Mouse (Mus musculus) T-helper 2 cell (primary cell): ENCODE measurements around the gene Xrcc3.

Source experiments
- in situ Hi-C: fragments of 300-600 bp; cut with MboI, MseI; formaldehyde crosslinking; loops from one replicate; pipeline ENCODE4 v1.15.1; 2025; ENCODE audit warnings: high pct_unique_total_duplicates

The Xrcc3 gene

DNA sequence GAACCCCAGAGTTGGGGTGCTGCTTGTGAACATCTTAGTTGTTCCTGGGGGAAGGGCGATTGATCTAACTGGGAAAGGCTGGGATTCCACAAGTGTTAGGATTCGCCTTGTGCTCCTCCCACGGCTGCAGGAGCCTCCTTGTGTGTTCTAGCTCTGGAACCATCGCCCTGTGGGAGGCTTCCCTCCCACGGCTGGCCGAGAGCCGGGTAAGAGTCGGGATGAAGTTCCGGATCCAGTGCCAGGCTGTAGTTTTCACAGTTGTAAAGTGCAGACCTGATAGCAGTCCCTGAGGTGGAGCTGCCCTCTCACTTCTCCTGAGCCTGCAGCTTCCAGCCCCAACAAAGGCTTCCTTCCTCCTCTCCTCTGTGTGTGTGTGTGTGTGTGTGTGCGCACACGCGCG, 2.9 kb upstream of the Xrcc3 start:
- in situ Hi-C loops: loop anchor here (25.0 kb wide), 1 partner anchor 1871 kb away; no protein-coding TSS in a partner anchor

DNA sequence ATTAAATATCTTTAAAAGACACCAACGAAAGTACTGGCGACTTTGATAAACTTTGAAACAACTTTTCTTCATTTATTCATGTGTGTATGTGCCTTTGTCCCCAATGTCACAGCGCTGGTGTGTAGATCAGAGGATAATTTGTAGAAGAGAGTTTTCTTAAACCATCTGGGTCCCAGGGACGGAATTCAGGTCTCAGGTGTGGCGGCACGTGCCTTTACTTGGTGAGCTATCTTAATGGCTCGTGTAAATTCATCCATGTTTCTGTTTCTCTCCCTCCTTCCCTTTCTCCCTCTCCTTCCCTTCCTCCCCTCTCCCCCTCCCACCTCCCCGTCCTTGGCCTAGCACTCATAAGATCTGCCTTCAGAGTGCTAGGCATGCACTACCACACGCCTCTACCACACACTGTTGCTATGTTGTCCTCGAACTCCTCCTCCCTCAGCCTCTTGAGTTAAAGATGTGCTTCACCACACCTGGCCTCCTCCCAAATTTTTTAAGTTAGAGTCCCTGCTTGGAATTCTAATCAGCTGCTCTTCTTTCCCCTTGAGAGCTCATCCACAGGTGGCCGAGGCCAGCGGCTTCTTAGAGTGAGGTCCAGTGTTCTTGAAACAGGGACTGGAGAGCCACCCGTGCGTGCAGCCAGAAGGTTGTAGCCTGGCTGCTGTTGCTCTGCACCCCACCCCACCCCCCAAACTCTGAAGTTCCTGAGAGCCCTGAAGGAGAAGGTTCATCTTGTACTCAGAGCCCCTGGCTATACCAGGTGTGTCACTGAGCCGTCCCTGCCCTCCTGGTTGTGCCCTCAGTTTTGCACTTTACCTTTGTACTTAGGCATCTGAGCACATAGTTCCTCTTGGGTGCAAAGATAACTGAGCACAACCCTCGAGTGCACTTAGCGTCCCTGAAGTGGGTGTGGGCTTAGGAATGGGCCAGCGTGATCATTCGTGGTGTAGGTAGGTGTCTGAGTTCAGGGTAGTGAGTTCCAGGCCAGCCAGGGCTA, 1.4 kb upstream of the Xrcc3 start:
- in situ Hi-C loops: loop anchor here (25.0 kb wide), 1 partner anchor 1872 kb away; no protein-coding TSS in a partner anchor

DNA sequence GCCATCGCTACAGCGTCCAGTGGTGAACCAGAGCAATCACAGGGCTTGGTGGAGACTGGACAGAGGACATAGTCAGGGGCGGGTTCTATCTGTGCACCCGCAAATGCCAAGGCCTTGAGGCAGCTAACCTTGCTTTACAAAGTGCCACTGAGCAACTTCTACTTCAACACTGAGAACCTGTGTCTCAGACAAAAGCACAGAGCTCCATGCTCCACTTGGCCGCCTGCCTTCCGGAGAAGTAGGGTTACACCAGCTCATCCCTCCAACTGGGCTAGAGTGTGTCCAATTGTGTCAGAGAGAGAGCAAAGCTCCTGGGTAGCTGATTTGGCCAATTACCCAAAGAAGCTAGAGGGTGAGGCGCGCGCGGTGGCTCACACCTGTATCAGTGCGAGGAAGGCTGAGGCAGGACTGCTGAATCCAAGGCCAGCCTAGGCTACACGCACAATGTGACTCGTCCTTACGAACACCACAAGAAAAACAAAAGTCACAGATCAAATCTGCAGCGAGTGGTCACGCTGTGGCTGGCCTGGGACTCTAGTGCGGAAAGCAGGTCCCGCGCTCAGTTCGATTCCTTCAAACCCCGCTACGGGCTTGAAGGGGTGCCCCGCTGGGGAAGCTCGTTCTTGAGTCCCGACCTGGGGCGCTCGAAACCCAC, 435 bp downstream of the Xrcc3 start:
- in situ Hi-C loops: loop anchor here (25.0 kb wide), 1 partner anchor 1874 kb away; no protein-coding TSS in a partner anchor

DNA sequence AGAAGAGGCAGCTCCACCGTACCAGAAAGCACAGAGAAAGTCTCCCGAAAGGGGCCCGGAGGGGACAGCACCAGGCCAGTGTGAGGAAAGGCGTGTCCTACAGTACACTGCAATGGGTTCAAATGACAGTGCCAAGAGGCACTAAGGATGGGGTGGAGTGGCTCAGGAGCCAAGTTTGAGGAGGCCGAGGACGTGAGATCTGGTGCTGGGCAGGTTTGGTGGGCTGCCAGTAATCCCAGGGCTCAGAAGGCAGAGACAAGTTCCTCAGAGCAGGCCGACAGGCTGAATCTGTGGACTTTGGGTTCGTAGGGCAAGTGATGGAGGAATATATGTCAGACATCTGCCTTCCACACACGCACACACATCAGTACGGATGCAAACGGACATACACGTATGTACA, 1.1 kb downstream of the Xrcc3 start:
- in situ Hi-C loops: loop anchor here (25.0 kb wide), 1 partner anchor 1875 kb away; no protein-coding TSS in a partner anchor

DNA sequence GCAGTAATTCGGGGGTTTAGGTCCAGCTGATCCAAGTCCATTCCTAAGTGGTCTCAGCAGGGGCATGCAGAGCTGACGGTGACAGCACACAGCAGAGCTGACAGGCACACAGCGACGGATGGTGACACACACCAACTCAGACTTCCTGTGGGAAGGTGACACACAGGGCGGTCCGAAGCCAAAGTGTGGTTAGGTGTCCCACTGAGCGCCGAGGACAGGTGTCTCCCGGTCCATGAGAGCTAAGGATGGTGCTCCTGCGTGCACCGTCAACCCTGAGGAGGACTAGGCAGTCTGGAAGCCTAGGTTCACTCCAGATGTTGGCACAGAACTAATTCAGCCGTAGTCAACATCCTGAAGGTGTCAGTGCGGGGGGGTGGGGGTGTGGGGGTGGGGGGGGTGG, 1.6 kb downstream of the Xrcc3 start:
- in situ Hi-C loops: loop anchor here (25.0 kb wide), 1 partner anchor 1875 kb away; no protein-coding TSS in a partner anchor

DNA sequence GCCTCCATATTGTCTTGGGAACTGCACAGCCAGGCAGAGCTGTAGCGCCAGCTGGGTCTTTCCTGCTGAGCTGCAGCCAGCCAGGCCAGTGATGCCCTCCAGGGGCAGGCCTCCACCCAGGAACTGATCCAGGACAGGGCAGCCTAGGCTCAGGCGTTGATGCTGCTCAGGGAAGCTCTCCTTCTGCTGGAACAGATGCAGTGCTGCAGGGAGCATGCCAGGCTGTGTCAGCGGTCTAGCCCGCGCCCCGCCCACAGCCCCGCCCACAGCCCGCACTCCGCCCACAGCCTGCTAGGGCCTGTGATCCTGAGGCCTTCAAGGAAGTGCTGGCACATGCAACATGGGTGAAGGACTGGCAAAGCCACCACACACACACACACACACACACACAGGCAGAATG, 3.9 kb downstream of the Xrcc3 start:
- in situ Hi-C loops: loop anchor here (25.0 kb wide), 1 partner anchor 1878 kb away; no protein-coding TSS in a partner anchor

DNA sequence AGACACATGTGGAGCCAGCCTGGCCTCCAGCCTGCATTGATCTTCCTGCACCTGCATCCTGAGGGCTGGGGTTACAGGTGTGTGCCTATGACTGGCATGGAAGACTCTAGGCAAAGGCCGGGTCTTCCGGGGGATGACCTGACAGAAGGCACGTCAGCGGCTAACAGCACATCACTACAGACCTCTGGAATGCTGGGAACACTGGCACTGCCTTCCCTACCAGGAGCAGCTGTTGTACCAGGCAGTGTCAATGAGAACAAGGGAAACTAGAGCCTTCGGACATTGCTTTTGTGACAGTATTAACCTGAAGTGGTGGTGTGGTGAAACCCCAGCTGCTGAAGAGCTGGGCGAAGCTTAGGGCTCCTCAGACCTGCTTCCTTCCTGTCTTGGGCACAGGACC, 4.9 kb downstream of the Xrcc3 start:
- in situ Hi-C loops: loop anchor here (25.0 kb wide), 1 partner anchor 1879 kb away; no protein-coding TSS in a partner anchor

DNA sequence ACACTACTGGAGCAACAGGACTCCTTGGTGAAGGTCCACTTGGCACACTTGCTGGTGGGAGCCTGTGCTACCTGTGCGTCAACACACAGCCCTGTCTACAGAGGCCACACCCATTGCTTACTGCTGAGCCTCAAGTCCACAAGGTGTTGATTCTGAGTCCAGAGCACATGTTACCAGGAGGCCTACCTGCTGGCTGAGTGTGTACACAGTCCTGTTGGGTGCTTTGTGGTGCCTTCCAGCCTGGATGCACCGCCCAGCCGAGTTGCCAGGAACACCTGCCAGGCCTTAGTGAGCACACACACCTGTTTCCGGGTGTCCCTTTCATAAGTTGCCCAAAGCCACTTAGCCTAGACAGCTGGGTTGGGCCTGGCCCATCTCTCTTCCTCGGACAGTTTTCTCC, 10.1 kb downstream of the Xrcc3 start:
- in situ Hi-C loops: loop anchor here (25.0 kb wide), 1 partner anchor 1884 kb away; no protein-coding TSS in a partner anchor

DNA sequence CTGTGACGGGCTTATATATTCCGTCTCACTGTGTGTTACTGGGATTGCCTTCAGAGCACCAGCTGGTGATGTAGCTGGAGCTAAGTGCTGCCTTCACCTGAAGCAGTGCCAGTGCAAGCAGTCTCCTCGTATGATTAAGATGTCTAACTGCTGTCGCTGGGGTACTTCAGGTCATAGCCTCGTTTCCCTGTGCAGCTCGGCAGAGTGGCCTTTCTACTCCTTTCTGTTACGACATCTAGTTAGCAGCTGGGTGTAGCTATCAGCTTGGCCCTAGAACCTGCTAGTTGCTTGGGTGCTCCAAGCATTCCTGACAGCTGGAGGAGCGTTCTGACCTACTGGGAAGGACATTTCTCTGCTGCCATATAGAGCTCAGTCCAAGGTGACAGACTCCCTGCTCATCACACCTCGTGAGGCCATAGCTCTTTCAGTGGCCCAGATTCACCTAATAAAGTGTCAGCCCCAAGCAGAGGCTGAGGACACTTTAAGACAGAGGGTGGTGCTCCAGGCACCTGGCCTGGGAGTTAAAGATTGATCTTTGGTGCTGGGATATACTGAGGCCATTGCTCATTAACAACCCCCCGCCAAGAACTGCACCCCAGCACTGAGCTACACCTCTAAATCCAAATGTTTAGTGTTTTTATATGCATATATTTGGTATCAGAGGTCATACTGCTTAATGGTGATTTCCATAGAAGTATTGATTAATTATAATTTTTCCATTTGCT, 13.1 kb downstream of the Xrcc3 start:
- in situ Hi-C loops: loop anchor here (25.0 kb wide), 1 partner anchor 1887 kb away; no protein-coding TSS in a partner anchor

DNA sequence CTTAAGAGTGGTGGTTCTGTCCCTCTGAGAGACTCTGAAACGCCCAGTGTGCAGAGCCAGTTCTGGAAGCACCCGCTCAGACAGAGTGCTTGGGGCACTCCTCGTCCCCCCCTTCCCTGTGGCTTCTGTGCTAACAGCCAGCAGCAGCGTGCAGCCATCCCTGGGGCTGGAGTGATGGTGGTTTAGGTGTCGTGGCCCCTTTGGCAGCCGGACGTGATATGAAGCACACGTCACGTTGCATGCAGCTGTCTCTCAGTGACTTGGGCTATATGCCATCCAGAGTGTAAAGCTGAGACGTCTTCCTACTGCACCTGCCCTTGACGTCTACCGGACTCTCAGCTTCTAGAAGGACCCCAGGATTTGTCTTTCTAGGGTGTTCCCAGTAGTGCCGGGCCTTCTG, 15.2 kb downstream of the Xrcc3 start:
- in situ Hi-C loops: no loop called here

DNA sequence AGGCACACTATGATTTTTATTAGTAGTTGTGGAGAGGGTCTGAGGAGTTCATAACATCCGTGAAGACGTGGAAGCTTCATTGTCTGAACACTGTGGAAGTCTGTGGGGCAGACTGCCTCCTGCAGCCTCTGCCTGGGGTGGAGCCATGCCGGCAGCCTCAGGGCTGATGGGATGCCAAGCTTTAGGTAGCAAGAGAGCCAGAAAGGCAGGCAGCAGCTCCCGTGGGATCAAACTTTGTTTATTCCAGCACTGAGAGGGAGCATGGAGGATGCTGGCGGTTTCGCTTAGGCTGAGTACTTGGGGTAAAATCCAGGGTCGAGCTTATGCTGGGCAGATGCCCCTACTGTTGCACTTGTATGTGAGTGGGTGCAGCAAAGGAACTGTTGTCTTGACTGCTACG, 16.4 kb downstream of the Xrcc3 start:
- in situ Hi-C loops: no loop called here

DNA sequence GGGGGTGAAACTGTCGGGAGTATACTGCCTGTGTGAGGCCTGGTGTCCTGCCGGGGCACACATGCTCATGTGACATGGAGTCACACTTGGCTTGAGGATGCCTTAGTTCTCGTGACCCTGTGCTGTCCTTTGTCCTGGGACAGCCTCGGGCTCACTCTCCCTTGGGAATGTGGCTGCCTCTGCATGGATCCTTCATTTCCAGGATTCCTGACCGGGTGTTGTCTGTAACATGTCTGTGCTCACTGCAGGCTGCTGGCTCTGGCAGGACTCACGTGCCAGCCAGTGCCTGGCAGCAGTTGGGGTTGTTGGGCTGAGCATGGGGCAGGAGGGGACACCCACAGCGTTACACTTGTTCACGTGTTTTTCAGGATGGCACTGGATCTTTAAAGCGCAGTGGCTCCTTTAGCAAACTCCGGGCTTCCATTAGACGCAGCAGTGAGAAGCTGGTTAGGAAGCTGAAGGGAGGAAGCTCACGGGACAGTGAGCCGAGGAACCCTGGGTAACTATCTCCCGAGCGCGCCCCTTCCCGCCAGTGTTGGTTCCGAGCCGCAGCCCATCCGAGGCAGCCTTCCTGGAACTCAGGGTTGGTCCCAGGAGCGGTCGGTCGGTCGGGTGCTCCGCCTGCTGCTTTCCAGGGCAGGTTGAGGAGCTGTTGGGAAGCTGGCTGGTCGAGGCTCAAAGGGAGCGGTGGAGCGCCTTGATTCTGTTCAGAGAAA, 18.3 kb downstream of the Xrcc3 start:
- in situ Hi-C loops: no loop called here

DNA sequence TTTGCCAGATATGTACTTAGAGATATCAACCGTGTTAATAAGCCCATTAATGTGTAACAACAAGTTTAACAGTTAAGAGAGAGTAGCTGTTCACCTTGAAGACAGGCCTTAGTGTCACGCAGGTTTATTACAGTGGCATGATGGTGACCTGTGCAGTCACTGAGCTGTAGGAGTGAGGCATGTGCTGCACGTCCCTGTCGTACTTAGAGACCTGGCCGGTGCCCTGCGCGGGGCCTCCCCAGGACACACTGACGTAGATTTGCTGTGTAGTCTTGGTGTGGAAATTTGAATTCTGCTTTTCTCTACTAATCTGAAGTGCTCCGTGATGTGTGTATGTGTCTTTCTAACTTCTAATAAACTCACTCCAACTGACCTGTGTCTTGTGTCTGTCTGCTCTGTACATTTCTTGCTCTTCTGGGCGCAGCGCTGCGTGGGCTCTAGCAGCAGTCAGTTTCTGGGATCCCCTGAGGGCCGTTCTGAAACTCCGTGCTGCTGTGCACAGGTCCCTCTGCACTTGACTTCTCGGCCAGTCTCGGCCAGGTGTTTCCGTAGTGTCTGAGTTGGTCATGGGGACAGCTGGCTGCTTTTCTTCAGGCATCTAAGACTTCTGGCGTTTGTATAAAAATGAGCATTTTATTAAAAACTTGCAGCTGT, 19.0 kb downstream of the Xrcc3 start:
- in situ Hi-C loops: no loop called here

DNA sequence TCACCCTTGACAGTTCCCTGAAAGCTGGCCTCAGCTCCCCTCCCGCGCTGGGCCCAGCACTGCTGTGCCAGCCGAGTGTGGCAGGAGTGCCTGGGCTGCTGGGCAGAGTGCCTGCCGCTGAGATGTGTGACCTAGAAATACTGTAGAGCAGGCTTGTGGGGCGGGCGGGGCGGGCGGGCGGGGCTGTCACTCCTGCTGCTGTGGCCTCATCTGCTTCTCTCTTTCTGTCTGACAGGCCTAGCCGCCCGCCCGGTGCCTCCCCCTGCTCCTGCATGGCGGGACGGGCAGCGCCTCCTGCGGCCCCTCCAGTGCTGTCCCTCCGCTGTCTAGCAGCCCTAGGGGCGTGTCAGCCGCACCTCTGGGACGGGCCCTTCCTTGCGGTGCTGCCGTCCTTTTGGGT, 19.6 kb downstream of the Xrcc3 start:
- in situ Hi-C loops: no loop called here

DNA sequence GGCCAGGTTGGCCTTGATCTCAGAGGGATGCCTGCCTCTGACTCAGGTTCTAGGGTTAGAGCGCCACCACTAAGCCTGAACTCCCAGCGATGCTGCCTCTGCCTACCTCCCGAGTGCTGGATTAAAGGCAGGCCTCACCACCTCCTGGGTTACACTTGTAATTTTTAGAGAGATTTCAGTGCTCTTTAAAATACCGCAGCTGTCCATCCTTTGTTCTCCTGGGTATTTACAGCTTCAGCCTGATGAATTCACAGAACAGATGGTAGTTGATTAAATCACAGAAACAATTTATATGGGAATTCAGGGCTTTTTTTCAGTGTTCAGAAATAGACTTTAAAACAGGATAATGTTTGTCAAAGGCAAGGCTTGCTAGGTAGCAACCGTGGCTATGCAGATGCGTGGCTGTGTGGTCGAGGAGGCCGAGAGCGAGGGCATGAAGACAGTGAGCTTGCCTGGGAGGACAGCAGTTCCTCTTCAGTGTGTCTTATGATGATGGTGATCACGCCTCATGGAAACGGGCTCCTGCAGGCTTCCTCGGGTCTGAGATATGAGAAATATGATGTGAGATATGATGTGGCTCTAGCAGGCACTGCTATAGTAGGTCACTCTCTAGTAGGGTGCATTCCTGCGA, 22.1 kb downstream of the Xrcc3 start:
- in situ Hi-C loops: no loop called here

DNA sequence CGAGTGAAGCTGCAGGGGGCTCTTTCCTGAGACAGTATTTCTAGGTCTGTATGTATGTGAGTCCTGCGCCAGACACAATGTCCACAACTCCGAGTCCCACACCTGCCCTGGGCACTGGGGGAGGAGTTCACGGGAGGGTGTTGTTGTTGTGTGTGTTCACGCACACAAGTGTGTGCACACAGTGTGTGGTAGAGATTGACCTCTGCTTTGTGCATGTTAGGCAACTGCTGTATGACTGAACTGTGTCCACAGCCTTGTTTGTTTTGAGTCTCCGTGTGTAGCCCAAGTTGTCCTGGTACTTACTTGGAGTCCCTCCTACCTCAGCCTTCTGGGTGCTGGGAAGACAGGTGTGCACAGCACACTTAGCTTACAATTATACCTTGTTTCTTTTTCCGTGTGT, 23.0 kb downstream of the Xrcc3 start:
- in situ Hi-C loops: no loop called here

DNA sequence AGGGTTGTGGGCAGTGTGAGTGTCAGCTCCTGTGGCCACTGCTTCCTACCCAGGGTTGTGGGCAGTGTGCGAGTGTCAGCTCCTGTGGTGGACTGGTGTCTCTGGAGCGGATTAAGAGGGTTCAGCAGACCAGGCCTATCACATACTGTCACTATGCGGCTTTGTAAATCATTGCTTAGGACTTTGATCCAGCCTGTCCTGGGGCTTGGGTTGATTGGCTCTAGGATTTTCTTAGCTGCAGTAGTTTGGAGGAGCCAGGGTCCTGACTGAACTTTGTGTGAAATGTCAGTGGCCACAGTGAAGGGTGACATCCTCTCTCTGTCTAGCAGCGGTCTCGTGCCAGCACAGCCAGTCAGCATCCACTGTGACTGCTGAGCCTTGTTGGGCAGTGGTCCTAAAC, 23.6 kb downstream of the Xrcc3 start:
- in situ Hi-C loops: no loop called here

DNA sequence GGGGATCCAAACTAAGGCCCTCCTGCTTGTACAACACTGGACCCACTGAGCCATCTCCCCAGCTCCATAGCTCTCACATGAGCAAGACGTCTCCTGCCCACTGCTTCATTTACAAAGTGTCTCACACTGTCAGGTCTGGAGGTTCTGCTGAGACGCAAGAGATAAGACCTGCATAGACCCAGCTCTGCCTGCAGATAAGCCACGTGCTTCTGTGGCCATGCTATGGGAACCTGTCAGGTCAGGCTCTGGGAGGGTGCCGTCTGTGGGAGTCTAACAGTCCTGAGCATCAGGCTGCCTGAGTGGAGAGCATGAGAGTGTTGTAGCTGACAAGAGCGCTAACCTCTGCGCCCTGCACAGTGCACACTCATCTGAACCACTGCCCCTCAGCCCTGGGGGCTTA, 26.7 kb downstream of the Xrcc3 start:
- in situ Hi-C loops: no loop called here

DNA sequence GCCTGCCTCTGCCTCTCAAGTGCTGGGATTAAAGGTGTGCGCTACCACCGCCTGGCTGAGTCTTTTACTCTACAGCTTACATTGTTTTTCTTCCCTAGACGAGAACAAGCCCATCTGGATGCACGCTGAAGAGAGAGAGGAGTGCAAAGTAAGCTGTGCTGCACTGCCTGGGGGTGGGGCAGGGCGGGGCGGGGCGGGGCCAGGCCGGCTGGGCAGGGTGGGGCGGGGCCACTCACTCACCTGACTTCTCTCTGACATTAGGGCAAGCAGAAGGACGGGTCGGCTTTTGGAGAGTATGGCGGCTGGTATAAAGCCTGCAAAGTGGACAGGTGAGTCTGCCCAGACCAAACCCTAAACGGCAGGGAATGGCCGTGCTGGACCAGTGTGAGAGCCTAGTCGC, 28.5 kb downstream of the Xrcc3 start:
- in situ Hi-C loops: no loop called here

DNA sequence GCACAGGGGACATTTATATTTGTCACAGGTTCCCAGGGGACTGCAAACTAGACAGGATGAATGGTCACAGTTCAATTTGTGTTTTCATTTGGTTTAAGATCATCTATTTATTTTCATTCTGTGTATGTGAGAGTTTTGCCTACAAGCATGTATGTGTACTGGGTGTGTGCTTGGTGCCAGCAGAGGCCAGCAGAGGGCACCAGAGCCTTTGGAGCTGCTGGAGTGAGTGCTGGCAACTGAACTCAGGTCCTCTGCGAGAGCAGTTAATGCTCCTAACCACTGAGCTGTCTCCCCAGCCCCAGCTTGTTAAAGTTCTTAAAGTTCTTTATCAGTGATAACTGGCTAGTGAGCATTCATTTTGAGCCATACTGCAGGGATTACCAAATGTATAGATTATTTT, 34.1 kb downstream of the Xrcc3 start:
- in situ Hi-C loops: no loop called here
